Mouse (Mus musculus) T-helper 2 cell (primary cell): Measurements from ENCODE around the gene BC030499.
"Not testable (repeated sequence)": the region's sequence is repeated elsewhere in the genome, so short reads cannot be mapped to it uniquely, and the experiment has no call there.

ENCODE experiments used
- in situ Hi-C: fragments of 300-600 bp; cut with MboI, MseI; formaldehyde crosslinking; loops from one replicate; pipeline ENCODE4 v1.15.1; 2025; ENCODE audit warnings: high pct_unique_total_duplicates

The BC030499 gene

GRCm38 (mm10) chr11:78290654-78291053 is at the start of gene BC030499:
Gene BC030499, plus strand, starts transcription at chr11:78290841.
- in situ Hi-C loops, result no loop called here

DNA sequence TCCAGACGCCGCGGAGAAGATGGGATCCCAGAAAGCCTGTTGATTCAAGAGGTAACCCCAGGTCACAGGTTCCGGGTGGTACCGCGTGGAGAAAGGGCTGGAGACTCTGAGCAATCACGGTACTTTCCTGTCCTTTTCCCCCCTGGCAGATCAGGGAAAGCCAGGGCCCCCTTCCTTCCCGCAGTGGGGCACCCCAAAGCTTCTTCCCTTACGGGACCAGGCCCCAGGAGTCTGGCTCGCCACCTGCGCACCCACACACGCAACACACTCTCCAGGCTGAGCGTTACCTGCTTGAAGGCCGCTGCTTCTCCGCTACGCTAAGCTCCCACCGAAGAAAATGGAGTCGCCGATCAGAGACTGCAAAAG is 45.4 kb upstream of the BC030499 start:
- in situ Hi-C loops, result no loop called here

- in situ Hi-C loops, result no loop called here
These were observed 44.9 kb upstream of the BC030499 start, which contains the start of the genes Sdf2 and Supt6 for GRCm38 (mm10) chr11:78245627-78246317. Gene Sdf2, plus strand, starts transcription at chr11:78245746. Gene Supt6, minus strand, starts transcription at chr11:78245987.

DNA sequence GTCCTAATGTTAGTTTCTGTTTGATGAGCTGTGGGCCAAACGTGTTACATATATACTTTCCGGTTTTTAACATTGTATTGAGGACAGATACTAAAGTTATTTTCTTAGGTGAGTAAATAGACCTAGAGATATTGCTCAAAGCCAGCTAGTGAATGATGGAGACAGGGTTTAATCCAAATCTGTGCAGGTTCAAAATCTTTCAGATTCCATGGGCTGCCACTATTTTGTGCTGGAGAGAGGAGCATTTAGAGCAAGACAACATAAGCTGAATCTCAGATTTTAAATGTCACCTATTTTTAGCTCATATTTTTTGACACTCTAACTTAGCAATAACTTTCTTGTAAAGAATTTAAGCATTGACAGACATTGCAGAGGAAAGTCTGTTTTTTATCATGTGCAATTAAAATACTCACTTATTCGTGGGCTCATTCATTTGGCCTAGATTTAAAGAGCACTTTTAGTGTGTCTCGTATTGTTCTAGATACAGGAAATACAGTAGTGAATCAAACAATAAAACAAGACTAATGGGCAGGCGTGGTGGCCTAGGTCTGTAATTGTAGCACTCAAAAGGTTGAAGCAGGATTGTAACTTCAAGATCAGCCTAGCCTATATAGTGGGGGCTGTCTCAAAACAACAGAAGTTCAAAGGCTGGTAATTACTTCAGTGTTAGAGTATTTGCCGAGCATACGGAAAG is 44.2 kb upstream of the BC030499 start:
- in situ Hi-C loops, result no loop called here

DNA sequence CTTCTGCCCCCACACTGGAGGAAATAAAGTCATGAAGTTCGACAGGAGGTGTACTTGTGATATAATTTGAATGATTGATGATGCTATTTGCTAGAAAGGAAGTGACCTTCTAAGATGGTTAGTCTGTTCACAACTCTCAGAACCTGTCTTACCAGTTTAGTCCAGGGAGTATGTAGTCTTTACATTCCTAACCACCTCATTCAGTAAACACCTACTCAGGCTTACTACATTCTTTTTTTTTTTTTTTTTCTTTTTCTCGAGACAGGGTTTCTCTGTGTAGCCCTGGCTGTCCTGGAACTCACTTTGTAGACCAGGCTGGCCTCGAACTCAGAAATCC is 43.7 kb upstream of the BC030499 start:
- in situ Hi-C loops, result no loop called here

GRCm38 (mm10) chr11:78247727-78248140 is 42.9 kb upstream of the BC030499 start:
- in situ Hi-C loops, result no loop called here

- in situ Hi-C loops, result no loop called here
These were observed 34.0 kb upstream of the BC030499 start for GRCm38 (mm10) chr11:78256618-78257017.

GRCm38 (mm10) chr11:78260489-78261258 is 30.0 kb upstream of the BC030499 start:
- in situ Hi-C loops, result no loop called here

GRCm38 (mm10) chr11:78261380-78262352 is 29.0 kb upstream of the BC030499 start, which contains the start of gene 2610507B11Rik:
Gene 2610507B11Rik, plus strand, starts transcription at chr11:78261752.
- in situ Hi-C loops, result no loop called here

DNA sequence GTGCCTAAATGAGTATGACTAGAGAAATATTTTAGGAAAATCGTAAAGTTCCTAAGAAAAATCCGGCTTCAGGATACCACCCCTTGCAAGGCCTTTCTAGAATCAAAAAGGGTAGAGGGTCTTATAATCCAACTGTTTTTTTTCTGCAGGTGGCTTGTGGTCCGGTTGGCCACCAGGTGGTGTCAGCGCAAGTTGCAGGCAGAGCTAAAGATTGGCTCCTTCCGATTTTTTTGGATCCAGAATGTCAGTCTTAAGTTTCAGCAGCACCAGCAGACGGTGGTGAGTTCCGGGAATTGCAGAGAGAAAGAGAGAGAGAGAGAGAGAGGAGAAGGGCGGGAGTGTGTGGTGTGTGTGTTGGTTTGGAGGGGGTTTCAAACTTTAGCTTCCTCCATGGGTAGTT is 28.1 kb upstream of the BC030499 start:
- in situ Hi-C loops, result no loop called here

DNA sequence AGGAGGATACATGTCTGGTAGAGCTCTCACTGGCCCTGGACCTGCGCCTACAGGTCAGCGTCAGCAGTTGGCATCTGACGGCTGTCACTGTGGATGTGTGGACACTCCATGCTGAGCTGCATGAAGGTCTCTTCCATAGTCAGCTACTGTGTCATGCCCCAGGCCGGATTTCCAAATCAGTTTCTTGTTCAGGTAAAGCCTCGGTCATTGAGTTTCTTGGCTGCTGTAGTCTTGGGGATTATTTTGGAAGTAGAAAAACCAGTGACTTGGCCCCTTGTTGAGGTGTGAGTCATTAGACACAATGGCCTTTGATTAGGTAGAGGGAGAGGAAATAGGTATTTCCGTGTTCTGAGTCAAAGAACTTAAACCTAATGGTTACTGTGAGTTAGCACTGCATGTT is 25.1 kb upstream of the BC030499 start:
- in situ Hi-C loops, result no loop called here

- in situ Hi-C loops, result loop anchor here (5.0 kb wide), 1 partner anchor 40 kb away; no protein-coding TSS in a partner anchor
These were observed 18.7 kb upstream of the BC030499 start for GRCm38 (mm10) chr11:78271986-78272385.

- in situ Hi-C loops, result no loop called here
These were observed 15.0 kb upstream of the BC030499 start for GRCm38 (mm10) chr11:78275596-78275995.

DNA sequence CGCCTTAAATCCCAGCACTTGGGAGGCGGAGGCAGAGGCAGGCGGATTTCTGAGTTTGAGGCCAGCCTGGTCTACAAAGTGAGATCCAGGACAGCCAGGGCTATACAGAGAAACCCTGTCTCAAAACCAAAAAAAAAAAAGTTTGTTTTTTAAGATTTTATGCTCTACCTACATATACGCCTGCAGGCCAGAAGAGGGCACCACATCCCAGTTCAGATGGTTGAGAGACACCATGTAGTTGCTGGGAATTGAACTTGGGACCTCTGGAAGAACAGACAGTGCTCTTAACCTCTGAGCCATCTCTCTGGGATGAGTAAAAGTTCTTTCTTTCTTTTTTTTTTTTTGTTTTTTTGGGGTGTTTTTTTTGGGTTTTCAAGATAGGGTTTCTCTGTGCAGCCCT is 14.5 kb upstream of the BC030499 start:
- in situ Hi-C loops, result not testable (repeated sequence)

DNA sequence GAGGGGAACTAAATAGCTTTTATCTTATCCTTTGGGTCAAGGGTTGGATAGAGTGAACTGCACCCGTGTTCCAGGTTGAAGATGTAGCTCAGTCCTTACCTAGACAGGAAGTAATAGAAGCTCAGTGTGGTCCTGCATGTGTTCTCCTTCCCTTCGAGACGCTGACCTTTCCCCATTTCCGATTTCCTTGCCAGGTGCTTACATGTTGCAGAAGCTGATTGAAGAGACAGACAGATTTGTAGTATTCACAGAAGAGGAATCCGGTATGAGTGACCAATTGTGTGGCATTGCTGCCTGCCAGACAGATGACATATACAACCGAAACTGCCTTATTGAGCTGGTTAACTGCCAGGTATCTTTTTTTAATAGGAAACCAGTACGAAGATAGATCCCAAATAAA is 11.8 kb upstream of the BC030499 start:
- in situ Hi-C loops, result no loop called here

DNA sequence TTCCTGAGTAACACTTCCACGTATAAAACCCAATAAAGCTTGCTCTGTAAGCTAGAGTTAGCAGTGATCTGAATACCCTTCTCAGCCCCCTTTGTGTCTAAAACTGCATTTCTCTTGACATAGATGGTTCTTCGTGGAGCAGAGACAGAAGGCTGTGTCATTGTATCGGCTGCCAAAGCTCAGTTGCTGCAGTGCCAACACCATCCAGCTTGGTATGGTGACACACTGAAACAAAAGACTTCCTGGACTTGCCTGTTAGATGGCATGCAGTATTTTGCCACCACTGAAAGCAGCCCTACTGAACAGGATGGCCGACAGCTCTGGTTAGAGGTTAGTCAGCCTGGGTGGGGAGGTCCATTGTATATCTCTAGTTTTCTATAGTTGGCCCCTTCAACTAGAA is 11.1 kb upstream of the BC030499 start:
- in situ Hi-C loops, result no loop called here

GRCm38 (mm10) chr11:78289146-78289763 is 1.4 kb upstream of the BC030499 start:
- in situ Hi-C loops, result no loop called here

GRCm38 (mm10) chr11:78294585-78294984 is 3.9 kb downstream of the BC030499 start:
- in situ Hi-C loops, result no loop called here

- in situ Hi-C loops, result no loop called here
These were observed 10.3 kb downstream of the BC030499 start for GRCm38 (mm10) chr11:78300917-78301316.

- in situ Hi-C loops, result no loop called here
These were observed 10.9 kb downstream of the BC030499 start, which contains the start of gene Spag5 for GRCm38 (mm10) chr11:78301357-78302084. Gene Spag5, plus strand, starts transcription at chr11:78301529.
